Mouse (Mus musculus): ENCODE data around the gene Grik5.
A peak's percentile ranks its signal among the peaks of the same experiment; 100 is the strongest.
"Not testable (repeated sequence)": the region's sequence is repeated elsewhere in the genome, so short reads cannot be mapped to it uniquely, and the experiment has no call there.

The Grik5 gene

GRCm38 (mm10) chr7:25079496-25080026, 7.4 kb upstream of the Grik5 start:
- DNase-seq, result peak; percentile 51 to 62

GRCm38 (mm10) chr7:25077414-25077755, 5.2 kb upstream of the Grik5 start:
- no peak for DNase-seq

GRCm38 (mm10) chr7:25076663-25077413, 4.7 kb upstream of the Grik5 start:
- DNase-seq, result peak; percentile 96 to 98

- DNase-seq, result peak in 1 of 2 experiments; percentile 26
These were observed 4.1 kb upstream of the Grik5 start for GRCm38 (mm10) chr7:25076296-25076662.

- DNase-seq, result no peak
These were observed 1.8 kb upstream of the Grik5 start for GRCm38 (mm10) chr7:25073924-25074323.

GRCm38 (mm10) chr7:25072716-25073390, 707 bp upstream of the Grik5 start:
- DNase-seq, result peak; percentile 66 to 76

GRCm38 (mm10) chr7:25068724-25069123, 3.4 kb downstream of the Grik5 start:
- no peak for DNase-seq

GRCm38 (mm10) chr7:25067909-25068656, 4.1 kb downstream of the Grik5 start:
- no peak for DNase-seq

- DNase-seq, result no peak
These were observed 4.8 kb downstream of the Grik5 start for GRCm38 (mm10) chr7:25067338-25067737.

- DNase-seq, result no peak
These were observed 8.2 kb downstream of the Grik5 start for GRCm38 (mm10) chr7:25063900-25064299.

- no peak for DNase-seq
These were observed 8.8 kb downstream of the Grik5 start for GRCm38 (mm10) chr7:25063346-25063745.

- peak; percentile 26 to 41 for DNase-seq
These were observed 13.3 kb downstream of the Grik5 start for GRCm38 (mm10) chr7:25058836-25059235.

GRCm38 (mm10) chr7:25058394-25058793, 13.8 kb downstream of the Grik5 start:
- no peak for DNase-seq

- DNase-seq, result no peak
These were observed 14.3 kb downstream of the Grik5 start for GRCm38 (mm10) chr7:25057888-25058287.

GRCm38 (mm10) chr7:25056951-25057350, 15.2 kb downstream of the Grik5 start:
- no peak for DNase-seq

- no peak for DNase-seq
These were observed 19.6 kb downstream of the Grik5 start for GRCm38 (mm10) chr7:25052587-25052986.

- DNase-seq, result peak in 1 of 2 experiments; percentile 51
These were observed 22.7 kb downstream of the Grik5 start for GRCm38 (mm10) chr7:25049295-25049930.

- DNase-seq, result no peak
These were observed 24.8 kb downstream of the Grik5 start for GRCm38 (mm10) chr7:25047363-25047762.

GRCm38 (mm10) chr7:25044599-25044998, 27.5 kb downstream of the Grik5 start:
- not testable (repeated sequence) for DNase-seq

- no peak for DNase-seq
These were observed 30.2 kb downstream of the Grik5 start for GRCm38 (mm10) chr7:25041921-25042320.

- peak; percentile 82 to 84 for DNase-seq
These were observed 36.2 kb downstream of the Grik5 start for GRCm38 (mm10) chr7:25035916-25036315.

- no peak for DNase-seq
These were observed 37.4 kb downstream of the Grik5 start for GRCm38 (mm10) chr7:25034796-25035195.

GRCm38 (mm10) chr7:25031528-25031927, 40.6 kb downstream of the Grik5 start:
- no peak for DNase-seq
